Mouse (Mus musculus) midbrain, embryonic 11.5 days (tissue): ENCODE results near the gene Cga. TPM values are rescaled to one million over a fixed set of nuclear protein-coding genes. Genes with fewer than 3 reads are reported as not detected.

ENCODE experiments used
- ATAC-seq: fragments of 200-750 bp; cut with Nextera tagmentation; 2 replicates; pipeline ENCODE4 v1.8.0; 2017; ENCODE audit warnings: moderate TSS enrichment, moderate library complexity; ENCODE audit not compliant: low FRiP score
- DNase-seq: peaks from one replicate; pipeline ENCODE4 v3.0.0; 2015; ENCODE audit warnings: low spot score; ENCODE audit errors: missing footprints
- H3K27ac ChIP-seq: fragments of 300-500 bp; sonication (generic); 2 replicates; pipeline ENCODE4 v1.5.1; 2014; ENCODE audit warnings: low read depth, low read length
- H3K27me3 ChIP-seq: fragments of 300-500 bp; sonication (generic); 2 replicates; pipeline ENCODE4 v1.6.1; 2014; ENCODE audit warnings: mild to moderate bottlenecking, low read length, moderate library complexity, mixed read lengths; ENCODE audit not compliant: control insufficient read depth, insufficient read depth
- H3K36me3 ChIP-seq: fragments of 300-500 bp; sonication (generic); 2 replicates; pipeline ENCODE4 v1.6.1; 2014; ENCODE audit warnings: mild to moderate bottlenecking, low read length, moderate library complexity, mixed read lengths; ENCODE audit not compliant: control insufficient read depth, insufficient read depth
- H3K4me1 ChIP-seq: fragments of 300-500 bp; sonication (generic); 2 replicates; pipeline ENCODE4 v1.6.1; 2014; ENCODE audit warnings: low read length; ENCODE audit not compliant: control insufficient read depth, insufficient read depth
- H3K4me2 ChIP-seq: fragments of 300-500 bp; sonication (generic); 2 replicates; pipeline ENCODE4 v1.6.1; 2014; ENCODE audit warnings: mild to moderate bottlenecking, moderate library complexity
- H3K4me3 ChIP-seq: fragments of 300-500 bp; sonication (generic); 2 replicates; pipeline ENCODE4 v1.5.1; 2014; ENCODE audit warnings: low read depth, low read length
- H3K9ac ChIP-seq: fragments of 300-500 bp; sonication (generic); 2 replicates; pipeline ENCODE4 v1.6.1; 2014; ENCODE audit warnings: low read length
- H3K9me3 ChIP-seq: fragments of 300-500 bp; sonication (generic); 2 replicates; pipeline ENCODE4 v1.6.1; 2016; ENCODE audit warnings: low read length; ENCODE audit not compliant: control insufficient read depth
- WGBS: fragments of 180-500 bp; shearing (Covaris S2); extraction: QIAGEN DNeasy Blood & Tissue Kit; methylation state at CpG from one replicate; pipeline ENCODE4 v1.1.7; 2014; 5-methylcytosine and 5-hydroxymethylcytosine counted together
- polyA plus RNA-seq: library from polyadenylated mRNA; unstranded; fragments of >200 nt; fragmentation: Nextera tagmentation; extraction: Ambion mirVana; gene quantifications from 2 replicates; pipeline ENCODE4 v1.2.1, GENCODE M21; 2014

The Cga gene
- polyA plus RNA-seq, 1 experiment from 2014 or later, result not detected

DNA sequence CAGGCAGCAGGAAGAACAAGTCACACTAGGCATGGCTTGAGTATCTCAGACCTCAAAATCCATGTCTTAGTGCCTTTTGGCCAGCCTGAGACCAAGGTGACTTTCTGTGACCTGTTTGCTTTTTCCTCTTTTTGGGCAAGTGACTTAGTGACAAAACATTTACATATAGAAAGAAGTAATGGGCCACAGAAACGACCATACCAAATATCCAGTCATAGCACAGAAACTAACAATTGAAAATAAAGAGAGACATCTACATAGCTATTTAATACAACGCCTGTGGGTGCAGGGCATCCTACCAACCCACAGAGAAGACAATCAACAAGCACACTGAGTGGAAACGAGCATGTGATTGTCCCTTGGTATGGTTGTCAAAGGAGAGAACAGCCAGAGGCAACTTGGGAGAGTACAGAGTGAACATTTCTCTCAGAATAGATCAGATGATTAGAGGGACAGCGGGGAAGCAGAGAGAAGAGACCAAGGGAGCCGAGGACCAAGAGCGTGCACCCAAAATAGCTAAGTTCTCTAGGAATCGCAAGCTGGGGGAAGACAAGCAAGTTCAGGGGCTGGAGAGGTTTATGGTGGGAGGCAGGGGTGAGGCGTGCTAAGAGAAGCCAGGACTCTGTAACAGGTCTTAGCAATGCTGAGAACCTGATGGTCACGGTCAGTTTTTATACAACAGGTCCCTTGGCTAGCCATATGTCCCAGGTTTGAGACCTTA is 7.8 kb upstream of the Cga start:
- ATAC-seq (no peak), DNase-seq (peak; percentile 72)
- 57% methylated on average over 9 of the region's 9 CpGs for WGBS
- no peaks in the 10 kb centered on the region for H3K9me3 ChIP-seq
- peaks cover 11% of the 10 kb centered on the region for H3K4me1 ChIP-seq
- peak overlapping the region; percentile 71 for H3K4me2 ChIP-seq
- no peak overlapping the region for H3K27ac ChIP-seq
- H3K36me3 ChIP-seq, result no peaks in the 10 kb centered on the region
- peaks cover 4% of the 10 kb centered on the region; the same call in 1 of the 2 replicates for H3K27me3 ChIP-seq
- H3K4me3 ChIP-seq, result no peak overlapping the region
- H3K9ac ChIP-seq, result peak overlapping the region; percentile 77; the same call in 1 of the 2 replicates

DNA sequence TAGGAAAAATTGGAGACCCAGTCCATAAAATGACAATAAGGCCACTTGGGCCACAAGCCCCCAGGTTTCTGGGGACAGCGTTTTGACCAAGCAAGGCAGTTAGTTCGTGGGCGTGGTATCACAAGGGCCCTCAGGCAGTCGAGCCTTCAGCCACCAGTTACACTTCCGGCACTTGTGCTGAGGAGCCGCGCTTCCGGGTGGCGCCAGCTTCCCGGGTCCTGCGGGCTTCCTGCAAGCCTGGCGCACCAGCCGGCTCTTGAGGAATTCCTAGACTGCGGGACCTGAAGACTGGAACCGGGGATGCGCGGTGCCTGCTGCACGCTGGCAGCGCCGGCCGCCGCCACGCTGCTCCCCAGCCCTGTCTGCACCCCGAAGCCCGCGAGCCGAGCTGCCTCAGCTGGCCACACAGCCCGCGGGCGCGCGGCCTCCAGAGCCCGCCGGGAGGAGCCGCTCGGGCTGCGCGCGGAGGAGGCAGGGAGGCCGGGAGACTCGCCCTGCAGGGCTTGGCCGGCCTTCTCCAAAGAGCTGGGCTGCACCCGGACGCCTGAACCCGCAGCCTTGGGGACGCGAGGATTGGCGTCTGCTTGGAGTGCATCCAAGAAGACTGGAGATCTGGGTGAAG is 7.0 kb upstream of the Cga start:
- Histone ChIP-seq H3K27ac (peak overlapping the region; percentile 78), H3K4me1 (peaks cover 4% of the 10 kb centered on the region; the same call in 1 of the 2 replicates), H3K9me3 (no peaks in the 10 kb centered on the region), H3K9ac (peak overlapping the region; percentile 77), H3K4me3 (peak overlapping the region; percentile 47), H3K27me3 (peaks cover 4% of the 10 kb centered on the region; the same call in 1 of the 2 replicates), H3K36me3 (no peaks in the 10 kb centered on the region), H3K4me2 (peak overlapping the region; percentile 71)
- WGBS, result under 1% methylated on average over 45 of the region's 48 CpGs
- DNase-seq (peak; percentile 97), ATAC-seq (peak; percentile 78)

DNA sequence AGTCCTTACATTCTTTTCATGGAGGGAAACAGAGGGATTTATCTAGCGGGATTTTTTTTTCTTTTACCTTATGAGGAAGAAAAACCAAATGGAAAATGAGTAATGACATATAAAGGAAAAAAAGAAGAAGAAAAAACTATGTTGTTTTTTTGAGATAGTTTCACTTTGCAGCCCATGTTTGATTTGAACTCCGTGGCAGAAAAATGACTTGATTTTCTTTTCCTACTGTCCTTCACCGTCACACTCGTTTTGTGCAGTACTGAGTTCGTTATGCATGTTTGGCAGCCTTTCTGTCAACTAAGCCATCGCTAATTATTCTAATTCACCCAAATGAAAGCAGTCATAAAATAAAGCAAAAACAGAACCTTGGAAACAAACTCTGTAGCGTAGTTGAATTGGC is 6.3 kb upstream of the Cga start:
- Histone ChIP-seq H3K36me3 (no peaks in the 10 kb centered on the region), H3K9me3 (no peaks in the 10 kb centered on the region), H3K27ac (no peak overlapping the region), H3K27me3 (peaks cover 4% of the 10 kb centered on the region; the same call in 1 of the 2 replicates), H3K4me1 (peaks cover 4% of the 10 kb centered on the region; the same call in 1 of the 2 replicates), H3K4me2 (peak overlapping the region; percentile 71), H3K9ac (peak overlapping the region; percentile 77), H3K4me3 (peak overlapping the region; percentile 47)
- no peak for ATAC-seq
- peak; percentile 89 for DNase-seq
- WGBS, result 24% methylated on average over 7 of the region's 7 CpGs

DNA sequence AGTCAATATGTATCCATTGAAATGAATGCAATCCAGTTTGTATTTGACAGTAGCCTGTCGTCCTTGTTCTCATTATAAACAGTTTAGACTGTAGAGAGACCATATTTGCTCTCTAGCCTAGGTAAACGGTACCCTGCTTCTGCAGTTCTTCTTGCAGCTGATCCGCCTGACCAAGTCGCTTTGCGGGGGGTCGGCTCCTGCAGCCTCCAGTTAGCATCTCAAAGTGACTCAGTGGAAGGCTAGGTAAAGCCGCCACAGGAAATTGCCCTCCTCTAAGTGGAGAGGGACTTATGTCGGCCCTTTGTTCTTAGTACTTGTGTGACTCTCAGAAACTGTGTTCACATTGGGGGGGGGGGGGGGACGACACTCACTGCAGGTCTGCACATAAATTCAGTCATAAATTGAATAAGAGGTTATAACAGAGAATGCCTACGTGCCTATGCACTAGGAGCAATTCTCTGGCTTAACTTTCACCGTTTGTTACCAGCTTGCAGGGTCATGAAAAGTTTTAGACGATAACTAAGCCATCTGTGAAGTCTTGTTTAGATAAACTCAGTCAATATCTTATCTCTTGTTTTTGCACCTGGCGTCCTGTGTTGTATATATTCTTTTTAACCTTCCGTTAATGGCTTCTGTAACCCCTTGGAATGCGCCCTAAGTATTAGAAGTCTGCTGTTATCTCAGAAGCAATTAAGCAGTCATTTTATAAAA is 4.3 kb upstream of the Cga start:
- Histone ChIP-seq H3K27ac (no peak overlapping the region), H3K4me3 (no peak overlapping the region), H3K36me3 (no peaks in the 10 kb centered on the region), H3K9ac (no peak overlapping the region), H3K27me3 (peaks cover 4% of the 10 kb centered on the region; the same call in 1 of the 2 replicates), H3K9me3 (no peaks in the 10 kb centered on the region), H3K4me2 (no peak overlapping the region), H3K4me1 (no peaks in the 10 kb centered on the region)
- DNase-seq (peak; percentile 82), ATAC-seq (no peak)
- WGBS, result 7% methylated on average over 15 of the region's 15 CpGs

DNA sequence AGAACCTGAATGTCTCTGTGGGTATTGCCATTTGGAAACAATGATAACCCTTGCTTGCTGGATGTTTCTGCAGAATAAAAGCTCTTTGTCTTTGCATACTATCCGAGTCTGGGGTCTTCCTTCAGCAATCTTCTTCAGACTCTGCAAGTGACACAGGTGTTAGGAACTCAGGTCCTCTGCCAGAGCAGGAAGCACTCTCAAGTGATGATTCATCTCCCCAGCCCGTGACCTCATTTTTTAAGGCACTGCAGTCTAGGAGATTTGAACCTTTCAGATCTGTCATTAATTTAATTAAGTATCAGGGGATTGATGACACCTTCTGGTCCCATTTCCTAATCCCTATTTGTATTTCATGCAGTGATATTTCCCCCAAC is 3.8 kb upstream of the Cga start:
- H3K4me1 ChIP-seq, result no peaks in the 10 kb centered on the region

DNA sequence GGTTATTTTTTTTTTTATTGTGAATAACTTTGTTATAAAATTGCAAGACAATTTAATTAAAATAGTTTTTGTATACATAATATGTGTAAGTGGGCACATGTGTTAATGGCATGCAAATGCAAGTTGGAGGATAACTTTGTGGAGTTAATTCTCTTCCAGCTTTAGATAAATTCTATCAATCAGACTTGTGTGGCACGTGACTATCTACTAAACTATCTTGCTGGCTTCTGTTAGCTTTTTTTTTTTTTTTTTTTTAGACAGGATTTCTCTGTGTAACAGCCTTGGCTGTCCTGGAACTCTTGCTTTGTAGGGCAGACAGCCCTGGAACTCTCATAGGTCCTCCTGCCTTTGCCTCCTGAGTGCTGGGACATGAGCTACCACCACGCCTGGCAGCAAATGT is 4.9 kb downstream of the Cga start:
- WGBS, result 72% methylated on average over 2 of the region's 2 CpGs
- no peak overlapping the region for H3K9ac ChIP-seq
- ATAC-seq, result no peak

More for the DNA sequence above, 3.8 kb upstream of the Cga start:
- Histone ChIP-seq H3K9me3 (no peaks in the 10 kb centered on the region), H3K4me3 (no peak overlapping the region), H3K27me3 (peaks cover 4% of the 10 kb centered on the region; the same call in 1 of the 2 replicates), H3K27ac (no peak overlapping the region), H3K9ac (no peak overlapping the region), H3K4me2 (no peak overlapping the region), H3K36me3 (no peaks in the 10 kb centered on the region)
- DNase-seq (no peak), ATAC-seq (no peak)
- 18% methylated on average over 2 of the region's 2 CpGs for WGBS

DNA sequence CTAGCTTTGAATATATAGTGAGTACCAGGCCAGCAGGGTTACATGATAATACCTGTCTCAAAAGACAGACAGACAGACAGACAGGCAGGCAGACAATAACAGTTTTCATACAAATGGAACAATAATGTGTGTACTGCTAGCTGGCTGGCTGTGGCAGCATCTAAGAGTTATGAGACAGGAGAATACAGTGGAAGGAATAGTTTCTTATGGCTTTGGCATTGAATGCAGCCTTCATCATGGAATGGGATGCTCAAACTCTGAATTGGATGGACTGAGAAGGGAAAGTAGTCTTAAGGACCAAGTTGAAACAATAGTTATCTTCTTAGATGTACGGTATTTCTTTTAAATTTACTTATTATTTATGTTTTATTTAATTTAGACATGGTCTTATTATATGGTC is 5.7 kb downstream of the Cga start:
- 97% methylated on average over 1 of the region's 1 CpGs for WGBS
- Histone ChIP-seq H3K9ac (no peak overlapping the region), H3K27ac (no peak overlapping the region), H3K27me3 (no peaks in the 10 kb centered on the region), H3K4me3 (no peak overlapping the region), H3K36me3 (no peaks in the 10 kb centered on the region), H3K9me3 (no peaks in the 10 kb centered on the region), H3K4me2 (no peak overlapping the region), H3K4me1 (no peaks in the 10 kb centered on the region)
- peak; percentile 57 for DNase-seq
- no peak for ATAC-seq

More for the DNA sequence above, 4.9 kb downstream of the Cga start:
- Histone ChIP-seq H3K27ac (no peak overlapping the region), H3K4me3 (no peak overlapping the region), H3K9me3 (no peaks in the 10 kb centered on the region), H3K4me1 (no peaks in the 10 kb centered on the region), H3K36me3 (no peaks in the 10 kb centered on the region), H3K4me2 (no peak overlapping the region), H3K27me3 (no peaks in the 10 kb centered on the region)
- DNase-seq, result peak; percentile 23

DNA sequence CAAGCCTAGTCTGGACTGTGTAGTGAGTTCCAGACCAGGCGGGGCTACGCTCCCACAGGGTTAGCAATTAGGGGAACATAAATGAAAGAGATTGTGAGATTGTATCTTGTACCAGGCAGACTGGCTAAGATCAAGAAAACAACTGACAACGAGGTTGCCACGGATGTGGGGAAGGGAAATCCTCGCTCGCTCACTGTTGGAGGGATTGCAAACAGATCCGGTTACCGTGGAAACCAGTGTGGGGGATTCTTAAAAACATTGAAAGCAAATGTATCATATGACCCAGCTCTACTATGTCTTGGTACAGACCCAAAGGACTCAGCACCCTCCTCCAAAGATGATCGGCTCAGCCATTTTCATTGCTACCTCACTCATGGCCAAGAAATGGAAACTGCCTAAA is 6.6 kb downstream of the Cga start:
- Histone ChIP-seq H3K27ac (no peak overlapping the region), H3K4me2 (no peak overlapping the region), H3K9me3 (no peaks in the 10 kb centered on the region), H3K9ac (no peak overlapping the region), H3K27me3 (no peaks in the 10 kb centered on the region), H3K4me1 (no peaks in the 10 kb centered on the region), H3K4me3 (no peak overlapping the region), H3K36me3 (no peaks in the 10 kb centered on the region)
- 52% methylated on average over 9 of the region's 9 CpGs for WGBS
- DNase-seq (no peak), ATAC-seq (no peak)

DNA sequence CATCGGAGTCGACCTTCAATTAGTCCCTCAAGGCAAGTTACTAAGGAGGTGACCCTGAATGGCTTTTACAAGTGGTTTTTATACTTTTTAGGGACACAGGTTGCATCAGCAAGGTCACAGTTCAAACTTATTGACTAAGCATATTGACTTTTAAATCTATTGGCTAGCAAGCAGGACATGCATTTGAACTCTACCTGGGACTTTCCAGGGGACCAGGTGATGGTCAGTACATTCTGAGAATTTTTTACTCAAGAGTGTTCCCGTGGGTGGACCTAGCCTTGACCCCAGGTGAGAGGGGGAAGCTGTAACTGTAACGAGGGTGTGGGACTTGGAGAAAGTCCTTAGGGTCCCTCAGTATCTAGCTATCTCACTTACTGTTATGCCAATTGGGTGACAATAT is 7.6 kb downstream of the Cga start:
- DNase-seq (no peak), ATAC-seq (no peak)
- no peak overlapping the region for H3K4me3 ChIP-seq
- no peaks in the 10 kb centered on the region for H3K4me1 ChIP-seq
- no peaks in the 10 kb centered on the region for H3K9me3 ChIP-seq
- H3K27ac ChIP-seq, result no peak overlapping the region
- H3K9ac ChIP-seq, result no peak overlapping the region
- H3K4me2 ChIP-seq, result no peak overlapping the region
- no peaks in the 10 kb centered on the region for H3K27me3 ChIP-seq
- no peaks in the 10 kb centered on the region for H3K36me3 ChIP-seq
- WGBS, result 77% methylated on average over 4 of the region's 4 CpGs
